Mouse (Mus musculus) lung, embryonic 16.5 days (tissue): ENCODE measurements around the gene S100a4. TPM values are rescaled to one million over a fixed set of nuclear protein-coding genes. Genes with fewer than 3 reads are reported as not detected.

Experiments
- ATAC-seq: fragments of 200-750 bp; cut with Nextera tagmentation; 2 replicates; pipeline ENCODE4 v1.8.0; 2017; ENCODE audit warnings: low read depth, mild to moderate bottlenecking, moderate library complexity
- H3K27ac ChIP-seq: fragments of 300-500 bp; sonication (generic); 2 replicates; pipeline ENCODE4 v1.5.1; 2014; ENCODE audit warnings: mild to moderate bottlenecking, control low read depth, low read length
- H3K27me3 ChIP-seq: fragments of 300-500 bp; sonication (generic); 2 replicates; pipeline ENCODE4 v1.6.1; 2014; ENCODE audit warnings: low read depth, low read length, mixed read lengths; ENCODE audit not compliant: control insufficient read depth, insufficient read depth
- H3K36me3 ChIP-seq: fragments of 300-500 bp; sonication (generic); 2 replicates; pipeline ENCODE4 v1.6.1; 2014; ENCODE audit warnings: low read length; ENCODE audit not compliant: control insufficient read depth, insufficient read depth
- H3K4me1 ChIP-seq: fragments of 300-500 bp; sonication (generic); replicated peaks from 2 replicates; pipeline ENCODE4 v1.6.1; 2014; ENCODE audit warnings: low read length, mixed read lengths; ENCODE audit not compliant: control insufficient read depth, insufficient read depth
- H3K4me2 ChIP-seq: fragments of 300-500 bp; sonication (generic); 2 replicates; pipeline ENCODE4 v1.6.1; 2014; ENCODE audit warnings: low read depth, low read length, control low read depth
- H3K4me3 ChIP-seq: fragments of 300-500 bp; sonication (generic); 2 replicates; pipeline ENCODE4 v1.5.1; 2014; ENCODE audit warnings: mild to moderate bottlenecking, low read length, control low read depth
- H3K9ac ChIP-seq: fragments of 300-500 bp; sonication (generic); 2 replicates; pipeline ENCODE4 v1.6.1; 2014; ENCODE audit warnings: low read length, control low read depth
- H3K9me3 ChIP-seq: fragments of 300-500 bp; sonication (generic); 2 replicates; pipeline ENCODE4 v1.6.1; 2016; ENCODE audit warnings: low read length; ENCODE audit not compliant: control insufficient read depth
- WGBS: fragments of 180-500 bp; shearing (Covaris S2); extraction: QIAGEN DNeasy Blood & Tissue Kit; methylation state at CpG from one replicate; pipeline ENCODE4 v1.1.7; 2014; 5-methylcytosine and 5-hydroxymethylcytosine counted together
- polyA plus RNA-seq: library from polyadenylated mRNA; unstranded; fragments of >200 nt; fragmentation: Nextera tagmentation; extraction: Ambion mirVana; gene quantifications from 2 replicates; pipeline ENCODE4 v1.2.1, GENCODE M21; 2015

Gene S100a4
- polyA plus RNA-seq, 1 experiment from 2014 or later, result 12.1 TPM

- Histone ChIP-seq H3K27ac (peak overlapping the region; percentile 85), H3K4me3 (no peak overlapping the region), H3K4me2 (no peak overlapping the region), H3K9ac (no peak overlapping the region), H3K4me1 (peaks cover 27% of the 10 kb centered on the region), H3K9me3 (no peaks in the 10 kb centered on the region), H3K27me3 (no peaks in the 10 kb centered on the region), H3K36me3 (no peaks in the 10 kb centered on the region)
- 71% methylated on average over 3 of the region's 3 CpGs for WGBS
- peak; percentile 10 for ATAC-seq
Measured at GRCm38 (mm10) chr3:90605049-90605448, 1.5 kb downstream of the S100a4 start.

DNA sequence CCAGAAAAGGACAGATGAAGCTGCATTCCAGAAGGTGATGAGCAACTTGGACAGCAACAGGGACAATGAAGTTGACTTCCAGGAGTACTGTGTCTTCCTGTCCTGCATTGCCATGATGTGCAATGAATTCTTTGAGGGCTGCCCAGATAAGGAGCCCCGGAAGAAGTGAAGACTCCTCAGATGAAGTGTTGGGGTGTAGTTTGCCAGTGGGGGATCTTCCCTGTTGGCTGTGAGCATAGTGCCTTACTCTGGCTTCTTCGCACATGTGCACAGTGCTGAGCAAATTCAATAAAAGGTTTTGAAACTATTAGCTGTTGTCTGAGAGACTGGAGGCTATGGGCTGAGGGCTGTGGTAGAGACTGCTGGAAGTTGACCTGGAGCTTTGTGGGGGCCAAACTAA is 2.2 kb downstream of the S100a4 start:
- peaks cover 27% of the 10 kb centered on the region for H3K4me1 ChIP-seq
- H3K27me3 ChIP-seq, result no peaks in the 10 kb centered on the region
- H3K27ac ChIP-seq, result peak overlapping the region; percentile 85
- ATAC-seq, result peak; percentile 8; the same call in 1 of the 2 replicates
- 70% methylated on average over 2 of the region's 2 CpGs for WGBS
- H3K4me2 ChIP-seq, result no peak overlapping the region
- H3K9me3 ChIP-seq, result no peaks in the 10 kb centered on the region
- no peak overlapping the region for H3K9ac ChIP-seq
- no peak overlapping the region for H3K4me3 ChIP-seq
- H3K36me3 ChIP-seq, result no peaks in the 10 kb centered on the region

GRCm38 (mm10) chr3:90606185-90606584 is 2.6 kb downstream of the S100a4 start:
- Histone ChIP-seq H3K4me1 (peaks cover 27% of the 10 kb centered on the region), H3K9ac (no peak overlapping the region), H3K36me3 (no peaks in the 10 kb centered on the region), H3K27me3 (no peaks in the 10 kb centered on the region), H3K4me3 (no peak overlapping the region), H3K27ac (peak overlapping the region; percentile 85), H3K4me2 (no peak overlapping the region), H3K9me3 (no peaks in the 10 kb centered on the region)
- 67% methylated on average over 6 of the region's 6 CpGs for WGBS
- peak; percentile 50 for ATAC-seq

- H3K27ac ChIP-seq, result no peak overlapping the region
- H3K9ac ChIP-seq, result no peak overlapping the region
- no peaks in the 10 kb centered on the region for H3K9me3 ChIP-seq
- H3K36me3 ChIP-seq, result no peaks in the 10 kb centered on the region
- ATAC-seq, result no peak
- no peak overlapping the region for H3K4me3 ChIP-seq
- no peaks in the 10 kb centered on the region for H3K27me3 ChIP-seq
- 84% methylated on average over 3 of the region's 3 CpGs for WGBS
- no peak overlapping the region for H3K4me2 ChIP-seq
- peaks cover 27% of the 10 kb centered on the region for H3K4me1 ChIP-seq
Measured at GRCm38 (mm10) chr3:90607361-90607760, 3.8 kb downstream of the S100a4 start.

GRCm38 (mm10) chr3:90608223-90608622 is 4.7 kb downstream of the S100a4 start, which contains the start of gene S100a5:
TSS of gene S100a5 (plus strand) at chr3:90608523.
- no peaks in the 10 kb centered on the region for H3K27me3 ChIP-seq
- no peaks in the 10 kb centered on the region for H3K36me3 ChIP-seq
- no peak within 1 kb of the TSS for H3K4me2 ChIP-seq
- peaks cover 30% of the 10 kb centered on the region for H3K4me1 ChIP-seq
- no peaks in the 10 kb centered on the region for H3K9me3 ChIP-seq
- 47% methylated on average over 3 of the region's 3 CpGs for WGBS
- H3K9ac ChIP-seq, result no peak within 1 kb of the TSS
- ATAC-seq, result no peak
- H3K4me3 ChIP-seq, result no peak within 1 kb of the TSS
- H3K27ac ChIP-seq, result no peak within 1 kb of the TSS

DNA sequence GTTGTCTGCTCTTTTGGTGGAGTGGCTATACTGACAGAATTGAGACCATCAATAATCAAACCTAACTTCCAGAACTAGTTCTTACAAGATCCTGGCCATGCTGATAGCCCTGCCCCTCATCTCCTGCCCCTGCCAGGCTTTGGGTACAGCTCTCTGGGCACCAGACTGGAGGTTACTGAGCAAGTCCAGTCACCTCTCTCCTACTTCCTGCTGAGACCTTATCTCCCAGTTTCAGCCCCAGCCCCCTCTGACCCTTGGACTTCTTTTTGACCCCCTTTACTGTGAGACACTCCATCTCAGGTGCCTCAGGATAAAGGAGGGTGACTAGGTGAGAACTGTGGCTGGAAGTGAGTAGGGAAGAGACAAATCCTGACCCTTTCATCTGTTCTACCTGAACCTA is 5.5 kb downstream of the S100a4 start:
- H3K4me2 ChIP-seq, result no peak overlapping the region
- no peak for ATAC-seq
- no peaks in the 10 kb centered on the region for H3K36me3 ChIP-seq
- no peaks in the 10 kb centered on the region for H3K27me3 ChIP-seq
- H3K9ac ChIP-seq, result no peak overlapping the region
- H3K9me3 ChIP-seq, result no peaks in the 10 kb centered on the region
- H3K4me1 ChIP-seq, result peaks cover 27% of the 10 kb centered on the region
- H3K27ac ChIP-seq, result no peak overlapping the region
- H3K4me3 ChIP-seq, result no peak overlapping the region

- H3K36me3 ChIP-seq, result no peaks in the 10 kb centered on the region
- H3K27ac ChIP-seq, result no peak overlapping the region
- no peak overlapping the region for H3K9ac ChIP-seq
- H3K4me2 ChIP-seq, result no peak overlapping the region
- no peaks in the 10 kb centered on the region for H3K27me3 ChIP-seq
- no peak for ATAC-seq
- WGBS, result 82% methylated on average over 3 of the region's 3 CpGs
- no peak overlapping the region for H3K4me3 ChIP-seq
- H3K4me1 ChIP-seq, result peaks cover 23% of the 10 kb centered on the region
- H3K9me3 ChIP-seq, result no peaks in the 10 kb centered on the region
Measured at GRCm38 (mm10) chr3:90611494-90611893, 7.9 kb downstream of the S100a4 start.

DNA sequence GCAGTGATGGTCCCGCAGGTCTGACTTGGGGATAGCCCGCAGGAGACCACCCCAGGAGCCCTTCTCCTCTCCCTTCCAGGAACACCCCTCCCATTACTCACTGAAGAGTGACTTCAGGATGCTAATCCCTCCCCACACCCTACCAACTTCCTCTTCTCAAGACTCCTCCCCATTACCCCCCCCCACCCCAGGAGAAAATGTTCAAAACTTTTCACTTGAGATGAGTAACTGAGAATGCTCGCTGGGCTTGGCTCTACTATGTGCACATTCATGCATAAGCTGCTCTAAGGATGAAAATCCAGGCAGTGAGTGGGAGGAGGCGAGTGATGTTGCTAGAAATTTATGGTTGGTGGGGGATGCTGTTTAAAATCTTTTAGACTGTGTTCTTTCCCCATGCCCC is 8.5 kb downstream of the S100a4 start:
- no peak overlapping the region for H3K27ac ChIP-seq
- H3K36me3 ChIP-seq, result no peaks in the 10 kb centered on the region
- H3K27me3 ChIP-seq, result no peaks in the 10 kb centered on the region
- peaks cover 23% of the 10 kb centered on the region for H3K4me1 ChIP-seq
- no peak overlapping the region for H3K4me2 ChIP-seq
- no peaks in the 10 kb centered on the region for H3K9me3 ChIP-seq
- H3K9ac ChIP-seq, result no peak overlapping the region
- 61% methylated on average over 4 of the region's 4 CpGs for WGBS
- ATAC-seq, result no peak
- no peak overlapping the region for H3K4me3 ChIP-seq

GRCm38 (mm10) chr3:90612728-90613291 is 9.2 kb downstream of the S100a4 start, which contains the start of gene S100a6:
TSS of gene S100a6 (plus strand) at chr3:90612882.
- no peaks in the 10 kb centered on the region for H3K36me3 ChIP-seq
- no peaks in the 10 kb centered on the region for H3K27me3 ChIP-seq
- H3K9ac ChIP-seq, result peak within 1 kb of the TSS; percentile 63
- H3K4me3 ChIP-seq, result peak within 1 kb of the TSS; percentile 48
- no peaks in the 10 kb centered on the region; the same call in 1 of the 2 replicates for H3K9me3 ChIP-seq
- peak within 1 kb of the TSS; percentile 73 for H3K4me2 ChIP-seq
- under 1% methylated on average over 23 of the region's 23 CpGs for WGBS
- ATAC-seq, result peak; percentile 81
- H3K27ac ChIP-seq, result no peak within 1 kb of the TSS
- peaks cover 23% of the 10 kb centered on the region for H3K4me1 ChIP-seq
